Mouse (Mus musculus) embryonic facial prominence, embryonic 11.5 days (tissue): ENCODE data around the gene Emc1. TPM values are rescaled to one million over a fixed set of nuclear protein-coding genes. Genes with fewer than 3 reads are reported as not detected.
A peak's percentile ranks its signal among the peaks of the same experiment; 100 is the strongest.

Experiments used
- ATAC-seq: fragments of 200-750 bp; cut with Nextera tagmentation; replicated peaks from 2 replicates; pipeline ENCODE4 v1.8.0; 2017; ENCODE audit warnings: low read depth; ENCODE audit not compliant: insufficient number of reproducible peaks, low FRiP score, low TSS enrichment
- DNase-seq: peaks from one replicate; pipeline ENCODE4 v3.0.0-alpha.2; 2015; ENCODE audit warnings: low spot score
- H3K27ac ChIP-seq: fragments of 300-500 bp; sonication (generic); replicated peaks from 2 replicates; pipeline ENCODE4 v1.5.1; 2014; ENCODE audit warnings: mild to moderate bottlenecking, low read depth, low read length, control low read depth
- H3K27me3 ChIP-seq: fragments of 300-500 bp; sonication (generic); 2 replicates; pipeline ENCODE4 v1.6.1; 2014; ENCODE audit warnings: mild to moderate bottlenecking, low read length, moderate library complexity, mixed read lengths; ENCODE audit not compliant: control insufficient read depth, insufficient read depth
- H3K36me3 ChIP-seq: fragments of 300-500 bp; sonication (generic); replicated peaks from 2 replicates; pipeline ENCODE4 v1.6.1; 2014; ENCODE audit warnings: low read depth, mild to moderate bottlenecking, low read length, moderate library complexity, mixed read lengths; ENCODE audit not compliant: control insufficient read depth, insufficient read depth
- H3K4me1 ChIP-seq: fragments of 300-500 bp; sonication (generic); 2 replicates; pipeline ENCODE4 v1.6.1; 2014; ENCODE audit warnings: low read length, mixed read lengths; ENCODE audit not compliant: control insufficient read depth, insufficient read depth
- H3K4me2 ChIP-seq: fragments of 300-500 bp; sonication (generic); 2 replicates; pipeline ENCODE4 v1.6.1; 2014; ENCODE audit warnings: low read depth, mild to moderate bottlenecking, control low read depth, low read length, moderate library complexity
- H3K4me3 ChIP-seq: fragments of 300-500 bp; sonication (generic); 2 replicates; pipeline ENCODE4 v1.5.1; 2014; ENCODE audit warnings: low read depth, low read length, control low read depth
- H3K9ac ChIP-seq: fragments of 300-500 bp; sonication (generic); replicated peaks from 2 replicates; pipeline ENCODE4 v1.6.1; 2014; ENCODE audit warnings: mild to moderate bottlenecking, control low read depth, low read length
- H3K9me3 ChIP-seq: fragments of 300-500 bp; sonication (generic); replicated peaks from 2 replicates; pipeline ENCODE4 v1.6.1; 2016; ENCODE audit warnings: mild to moderate bottlenecking, low read length, inconsistent platforms, mixed read lengths; ENCODE audit not compliant: control insufficient read depth
- WGBS: fragments of 180-500 bp; shearing (Covaris S2); extraction: QIAGEN DNeasy Blood & Tissue Kit; methylation state at CpG from one replicate; pipeline ENCODE4 v1.1.7; 2014; 5-methylcytosine and 5-hydroxymethylcytosine counted together
- polyA plus RNA-seq: library from polyadenylated mRNA; unstranded; fragments of >200 nt; fragmentation: Nextera tagmentation; extraction: Ambion mirVana; gene quantifications from 2 replicates; pipeline ENCODE4 v1.2.1, GENCODE M21; 2014

The Emc1 gene
- polyA plus RNA-seq, 1 experiment from 2014 or later, result 13.5 TPM

GRCm38 (mm10) chr4:139368038-139368437 lies 15.7 kb downstream of the Emc1 start:
- peaks cover 10% of the 10 kb centered on the region for H3K36me3 ChIP-seq

GRCm38 (mm10) chr4:139373130-139373529 lies 20.7 kb downstream of the Emc1 start:
- ATAC-seq (no peak), DNase-seq (no peak)
- no peaks in the 10 kb centered on the region for H3K27me3 ChIP-seq
- WGBS, result 87% methylated on average over 4 of the region's 4 CpGs
- H3K27ac ChIP-seq, result no peak overlapping the region
- H3K4me2 ChIP-seq, result no peak overlapping the region
- no peak overlapping the region for H3K4me3 ChIP-seq
- H3K4me1 ChIP-seq, result no peaks in the 10 kb centered on the region
- no peaks in the 10 kb centered on the region for H3K9me3 ChIP-seq
- peaks cover 6% of the 10 kb centered on the region for H3K36me3 ChIP-seq
- no peak overlapping the region for H3K9ac ChIP-seq

More at GRCm38 (mm10) chr4:139368038-139368437, 15.7 kb downstream of the Emc1 start:
- Histone ChIP-seq H3K4me1 (no peaks in the 10 kb centered on the region), H3K4me2 (no peak overlapping the region), H3K27ac (no peak overlapping the region), H3K9ac (no peak overlapping the region), H3K27me3 (no peaks in the 10 kb centered on the region), H3K4me3 (no peak overlapping the region), H3K9me3 (no peaks in the 10 kb centered on the region)
- DNase-seq (no peak), ATAC-seq (no peak)
- WGBS, result 90% methylated on average over 5 of the region's 5 CpGs

- Histone ChIP-seq H3K4me3 (no peak overlapping the region), H3K36me3 (peaks cover 6% of the 10 kb centered on the region), H3K4me1 (no peaks in the 10 kb centered on the region), H3K9me3 (no peaks in the 10 kb centered on the region), H3K27me3 (no peaks in the 10 kb centered on the region), H3K9ac (no peak overlapping the region), H3K4me2 (no peak overlapping the region), H3K27ac (no peak overlapping the region)
- 86% methylated on average over 10 of the region's 10 CpGs for WGBS
- DNase-seq (no peak), ATAC-seq (no peak)
Measured at GRCm38 (mm10) chr4:139373531-139373930, 21.1 kb downstream of the Emc1 start.

GRCm38 (mm10) chr4:139379719-139380118 lies 27.3 kb downstream of the Emc1 start:
- no peaks in the 10 kb centered on the region; the same call in 1 of the 2 replicates for H3K4me1 ChIP-seq
- ATAC-seq, result no peak
- peak overlapping the region; percentile 93 for H3K4me3 ChIP-seq
- no peak for DNase-seq
- peak overlapping the region; percentile 76 for H3K27ac ChIP-seq
- H3K36me3 ChIP-seq, result no peaks in the 10 kb centered on the region; the same call in 1 of the 2 replicates
- peak overlapping the region; percentile 90 for H3K9ac ChIP-seq
- WGBS, result 15% methylated on average over 8 of the region's 8 CpGs
- H3K27me3 ChIP-seq, result no peaks in the 10 kb centered on the region
- peak overlapping the region; percentile 62 for H3K4me2 ChIP-seq
- no peaks in the 10 kb centered on the region for H3K9me3 ChIP-seq

- ATAC-seq (peak; percentile 95), DNase-seq (peak; percentile 99)
- H3K27me3 ChIP-seq, result no peaks in the 10 kb centered on the region
- H3K4me3 ChIP-seq, result peak overlapping the region; percentile 93
- H3K9me3 ChIP-seq, result no peaks in the 10 kb centered on the region
- under 1% methylated on average over 50 of the region's 54 CpGs for WGBS
- H3K4me2 ChIP-seq, result peak overlapping the region; percentile 62
- peak overlapping the region; percentile 90 for H3K9ac ChIP-seq
- no peaks in the 10 kb centered on the region; the same call in 1 of the 2 replicates for H3K4me1 ChIP-seq
- peak overlapping the region; percentile 76 for H3K27ac ChIP-seq
- no peaks in the 10 kb centered on the region for H3K36me3 ChIP-seq
Measured at GRCm38 (mm10) chr4:139380207-139380748, 27.9 kb downstream of the Emc1 start.

DNA sequence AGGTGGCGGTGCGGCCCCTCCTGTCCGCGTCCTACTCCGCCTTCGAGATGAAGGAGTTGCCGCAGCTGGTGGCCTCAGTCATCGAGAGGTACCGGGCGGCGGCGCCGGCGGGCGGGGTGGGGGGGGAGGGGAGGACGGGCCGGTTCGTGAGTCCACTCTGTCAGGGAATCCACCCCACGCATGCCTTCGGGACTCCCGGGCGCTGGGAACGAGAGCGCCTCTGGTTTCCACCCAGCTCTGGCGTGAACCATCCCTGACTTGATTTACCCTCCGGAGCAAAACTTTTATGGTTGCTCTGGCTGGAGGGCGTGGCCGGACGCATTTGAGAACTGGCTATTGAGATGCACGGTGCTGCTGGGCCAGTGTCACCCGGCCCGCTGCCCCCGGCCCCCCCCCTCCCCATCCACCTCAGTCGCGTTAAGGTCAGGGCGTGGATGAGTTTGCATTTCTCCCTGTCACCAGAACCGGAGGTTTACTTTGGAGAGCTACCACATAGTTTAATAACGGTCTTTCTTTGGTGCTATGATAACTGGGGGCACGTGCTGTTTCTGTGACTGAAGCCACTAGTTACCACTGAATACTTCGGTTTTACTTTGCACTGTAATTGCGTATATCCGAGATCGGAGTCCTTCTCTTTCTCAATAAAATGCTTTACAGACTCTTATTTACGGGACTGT lies 28.5 kb downstream of the Emc1 start:
- Histone ChIP-seq H3K9me3 (no peaks in the 10 kb centered on the region), H3K4me2 (peak overlapping the region; percentile 87), H3K4me1 (no peaks in the 10 kb centered on the region; the same call in 1 of the 2 replicates), H3K36me3 (no peaks in the 10 kb centered on the region), H3K4me3 (peak overlapping the region; percentile 93), H3K27ac (0 out of 2 replicates have a peak overlapping the region, but pooled peaks have one; percentile 35), H3K9ac (peak overlapping the region; percentile 80), H3K27me3 (no peaks in the 10 kb centered on the region)
- 3% methylated on average over 42 of the region's 44 CpGs for WGBS
- DNase-seq, result no peak
- ATAC-seq, result no peak; the same call in none of the 2 replicates

DNA sequence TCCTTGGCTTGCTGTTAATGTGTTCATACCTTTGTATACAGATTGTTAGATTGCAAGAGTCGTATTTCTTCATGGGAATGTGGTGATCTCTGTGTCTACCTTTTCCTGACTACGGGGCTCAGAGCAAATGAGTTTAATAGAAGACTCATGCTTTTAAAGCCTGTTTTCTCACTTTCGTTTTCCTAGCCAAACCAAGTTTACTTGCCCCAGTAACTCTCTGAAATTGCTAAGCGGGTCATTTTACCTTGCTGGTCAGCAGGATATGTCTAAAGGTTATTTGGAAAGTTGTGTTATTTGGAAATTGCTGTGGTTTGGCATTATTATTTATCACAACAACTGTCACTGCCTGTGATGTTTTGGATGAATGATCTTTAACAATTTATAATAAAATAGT lies 29.1 kb downstream of the Emc1 start:
- Histone ChIP-seq H3K36me3 (no peaks in the 10 kb centered on the region), H3K27ac (no peak overlapping the region), H3K4me3 (peak overlapping the region; percentile 93), H3K4me1 (no peaks in the 10 kb centered on the region; the same call in 1 of the 2 replicates), H3K27me3 (no peaks in the 10 kb centered on the region), H3K4me2 (peak overlapping the region; percentile 87), H3K9me3 (no peaks in the 10 kb centered on the region), H3K9ac (peak overlapping the region; percentile 80)
- WGBS, result 49% methylated on average over 4 of the region's 4 CpGs
- no peak for DNase-seq
- no peak for ATAC-seq

DNA sequence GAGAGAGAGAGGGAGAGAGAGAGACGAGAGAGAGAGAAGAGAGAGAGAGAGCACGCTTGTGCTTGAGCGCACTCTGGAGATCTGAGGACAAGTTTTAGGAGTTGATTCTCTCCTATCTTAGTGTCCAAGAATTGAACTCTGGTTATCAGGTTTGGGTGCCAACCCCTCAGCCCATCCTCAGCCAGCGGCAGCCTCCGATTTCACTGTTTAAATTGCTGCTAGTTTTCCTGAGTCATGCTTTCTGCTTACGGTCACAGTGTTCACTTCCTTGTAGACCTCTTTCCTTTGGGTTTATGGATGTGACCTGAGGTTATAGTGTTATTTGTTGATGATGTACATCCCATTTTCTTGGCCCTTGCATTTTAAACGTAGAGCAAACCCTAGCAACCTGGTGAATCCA lies 29.8 kb downstream of the Emc1 start:
- 93% methylated on average over 6 of the region's 7 CpGs for WGBS
- DNase-seq (no peak), ATAC-seq (no peak)
- Histone ChIP-seq H3K27ac (no peak overlapping the region), H3K9me3 (no peaks in the 10 kb centered on the region), H3K4me1 (no peaks in the 10 kb centered on the region; the same call in 1 of the 2 replicates), H3K9ac (no peak overlapping the region), H3K27me3 (no peaks in the 10 kb centered on the region), H3K4me3 (no peak overlapping the region), H3K4me2 (no peak overlapping the region), H3K36me3 (no peaks in the 10 kb centered on the region)
